Mouse (Mus musculus) limb, embryonic 15.5 days (tissue): ENCODE measurements around the gene Draxin. TPM values are rescaled to one million over a fixed set of nuclear protein-coding genes. Genes with fewer than 3 reads are reported as not detected.

Experiments
- microRNA-seq: library from miRNA; unstranded; fragments of <30 nt; microRNA quantifications from one replicate; pipeline ENCODE4, GENCODE M21; 2016
- polyA plus RNA-seq: library from polyadenylated mRNA; unstranded; fragments of >200 nt; fragmentation: Nextera tagmentation; extraction: Ambion mirVana; gene quantifications from 2 replicates; pipeline ENCODE4 v1.2.1, GENCODE M21; 2015

Draxin gene
- polyA plus RNA-seq, 1 experiment from 2014 or later = 0.29 TPM

Small RNA genes lying within 50 kb of the gene (microRNA-seq; reads per million reads assigned to microRNA genes)
- not detected for gene Mir7022

Other genes starting within 250 kb of the Draxin start
- 37.8 and 42.5 TPM in 2 replicates for gene Mfn2, start 226.0 kb downstream of the Draxin start, polyA plus RNA-seq
- gene Plod1, start 193.9 kb downstream of the Draxin start, polyA plus RNA-seq = 123 and 129 TPM in 2 replicates
- gene 2510039O18Rik, start 189.8 kb downstream of the Draxin start, polyA plus RNA-seq = 13.6 and 16.4 TPM in 2 replicates
- 0.19 TPM in 1 of 2 replicates, not detected in the other for gene Nppb, start 144.9 kb downstream of the Draxin start, polyA plus RNA-seq
- gene Nppa, start 130.0 kb downstream of the Draxin start, polyA plus RNA-seq = not detected in 2 replicates
- 6.5 and 6.8 TPM in 2 replicates for gene Clcn6, start 91.9 kb downstream of the Draxin start, polyA plus RNA-seq
- 23.0 and 24.7 TPM in 2 replicates for gene Mthfr, start 91.6 kb downstream of the Draxin start, polyA plus RNA-seq
- gene Agtrap, start 42.7 kb downstream of the Draxin start, polyA plus RNA-seq = 14.8 and 15.9 TPM in 2 replicates
- gene Mad2l2, start 314 bp downstream of the Draxin start, polyA plus RNA-seq = 47.7 and 48.4 TPM in 2 replicates
- 18.0 and 20.8 TPM in 2 replicates for gene Fbxo6, start 21.4 kb upstream of the Draxin start, polyA plus RNA-seq
- 5.2 and 6.5 TPM in 2 replicates for gene Fbxo44, start 29.8 kb upstream of the Draxin start, polyA plus RNA-seq
- gene Fbxo2, start 29.9 kb upstream of the Draxin start, polyA plus RNA-seq = 4.2 and 4.5 TPM in 2 replicates
- 0.07 and 0.13 TPM in 2 replicates for gene Disp3, start 157.3 kb upstream of the Draxin start, polyA plus RNA-seq